8 mouse cellular contexts compared by ENCODE assay signal in genomic region chr3:108858231-108858770, GRCm38 (mm10). TPM values are rescaled to one million over a fixed set of nuclear protein-coding genes. Genes with fewer than 3 reads are reported as not detected.
A peak's percentile ranks its signal among the peaks of the same experiment; 100 is the strongest.
DNase-seq lines count a peak whose midpoint lies in the region; ATAC-seq and TF ChIP-seq lines count a peak whose summit lies in the region.

No protein-coding gene starts in this region.

- peak overlapping the region; percentile 24; the same call in 1 of the 2 replicates for H3K4me2 ChIP-seq in heart, postnatal 0 days (ENCODE audit: low read depth, low read length)
- peak overlapping the region; percentile 24; the same call in 1 of the 2 replicates for H3K4me2 ChIP-seq in midbrain, embryonic 14.5 days (ENCODE audit: low read length)

- H3K27ac ChIP-seq in testis, adult 2 months (ENCODE audit: control insufficient read depth, insufficient read depth, low read depth, low read length), result peak overlapping the region; percentile 49; the same call in 1 of the 2 replicates
- H3K27ac ChIP-seq in heart, postnatal 0 days (ENCODE audit: low read depth), result peak overlapping the region; percentile 27
- peak overlapping the region; percentile 65 for H3K27ac ChIP-seq in midbrain, embryonic 14.5 days (replicated peaks; ENCODE audit: low read depth, low read length)

- no peaks in the 10 kb centered on the region for H3K9me3 ChIP-seq in heart, postnatal 0 days (replicated peaks; ENCODE audit: control insufficient read depth, low read length)
- no peaks in the 10 kb centered on the region for H3K9me3 ChIP-seq in midbrain, embryonic 14.5 days (ENCODE audit: control insufficient read depth, low read length)

- ATAC-seq in heart, postnatal 0 days (ENCODE audit: insufficient read depth, low read depth), result peak; percentile 86
- ATAC-seq in midbrain, embryonic 14.5 days (ENCODE audit: low FRiP score, low TSS enrichment), result peak; percentile 85
- ATAC-seq in inflammation-experienced regulatory T-cells, adult 6 months, result no peak

- no peaks in the 10 kb centered on the region for H3K27me3 ChIP-seq in testis, adult 2 months (ENCODE audit: control insufficient read depth, insufficient read depth, low read length)
- no peaks in the 10 kb centered on the region for H3K27me3 ChIP-seq in heart, postnatal 0 days (ENCODE audit: control insufficient read depth, insufficient read depth, low read length)
- H3K27me3 ChIP-seq in midbrain, embryonic 14.5 days (ENCODE audit: control insufficient read depth, insufficient read depth, low read length), result no peaks in the 10 kb centered on the region

- no peak for TF ChIP-seq POLR2A in testis, adult 2 months (IDR thresholded peaks at IDR 0.05; ENCODE audit: control insufficient read depth, low read depth, low read length)

- TF ChIP-seq CTCF in testis, adult 2 months (IDR thresholded peaks at IDR 0.05; ENCODE audit: control insufficient read depth, insufficient read depth, insufficient replicate concordance, low read depth, low read length), result no peak
- TF ChIP-seq CTCF in heart, postnatal 0 days (IDR thresholded peaks at IDR 0.05; ENCODE audit: low read depth), result no peak; the same call in 1 of the 2 replicates

- no peaks in the 10 kb centered on the region for H3K36me3 ChIP-seq in testis, adult 2 months (ENCODE audit: control insufficient read depth, insufficient read depth, low read length)
- H3K36me3 ChIP-seq in heart, postnatal 0 days (replicated peaks; ENCODE audit: control insufficient read depth, insufficient read depth, low read length), result no peaks in the 10 kb centered on the region
- no peaks in the 10 kb centered on the region for H3K36me3 ChIP-seq in midbrain, embryonic 14.5 days (ENCODE audit: control insufficient read depth, insufficient read depth, low read length)

- H3K4me3 ChIP-seq in testis, adult 2 months (ENCODE audit: control insufficient read depth, low read depth, low read length), result no peak overlapping the region
- H3K4me3 ChIP-seq in heart, postnatal 0 days (ENCODE audit: low read depth, low read length), result no peak overlapping the region
- no peak overlapping the region for H3K4me3 ChIP-seq in midbrain, embryonic 14.5 days (replicated peaks; ENCODE audit: low read depth, low read length)

- DNase-seq in testis, postnatal 14 days (ENCODE audit: low spot score), result no peak
- DNase-seq in fat pad, adult 2 months (ENCODE audit: extremely low read depth, low read depth, low spot score), result peak; percentile 76
- peak; percentile 82 for DNase-seq in heart, postnatal 0 days (ENCODE audit: low spot score)
- DNase-seq in kidney, postnatal 25 days, result peak; percentile 40 to 49
- peak; percentile 84 for DNase-seq in midbrain, embryonic 14.5 days
- DNase-seq in ovary, adult 18-20 months (ENCODE audit: low spot score), result no peak

- TF ChIP-seq EP300 in heart, postnatal 0 days (IDR thresholded peaks at IDR 0.05; ENCODE audit: low read depth), result no peak

- 26% methylated on average over 7 of the region's 7 CpGs for WGBS in heart, postnatal 0 days
- 11% methylated on average over 7 of the region's 7 CpGs for WGBS in midbrain, embryonic 14.5 days

- 0 out of 2 replicates have a peak overlapping the region, but pooled peaks have one; percentile 14 for H3K9ac ChIP-seq in heart, postnatal 0 days (replicated peaks; ENCODE audit: low read depth, low read length)
- no peak overlapping the region for H3K9ac ChIP-seq in midbrain, embryonic 14.5 days (replicated peaks; ENCODE audit: low read length)

- peaks cover 11% of the 10 kb centered on the region for H3K4me1 ChIP-seq in testis, adult 2 months (ENCODE audit: control insufficient read depth, insufficient read depth, low read length)
- peaks cover 27% of the 10 kb centered on the region for H3K4me1 ChIP-seq in heart, postnatal 0 days (ENCODE audit: control insufficient read depth, insufficient read depth)
- peaks cover 13% of the 10 kb centered on the region; the same call in 1 of the 2 replicates for H3K4me1 ChIP-seq in midbrain, embryonic 14.5 days (ENCODE audit: control insufficient read depth, insufficient read depth, low read length)

RNA-seq across cellular contexts. Expression of gene Stxbp3, which starts 18.0 kb away (rescaled TPM):
- polyA plus RNA-seq in testis, adult 2 months (2012; rRNA removed), result 3.4 and 4.9 TPM in 2 replicates
- 12.8 and 28.1 TPM in 2 replicates for total RNA-seq in heart, postnatal 0 days (2014; rRNA removed; ENCODE audit: low replicate concordance)
- 26.8 and 27.9 TPM in 2 replicates for polyA plus RNA-seq in heart, postnatal 0 days (2015; fragmentation: Nextera tagmentation; extraction: Ambion mirVana)
- 12.4 and 16.0 TPM in 2 replicates for polyA plus RNA-seq in midbrain, embryonic 14.5 days (2014; fragmentation: Nextera tagmentation; extraction: Ambion mirVana)
- polyA plus RNA-seq in inflammation-experienced regulatory T-cells, adult 6 months (2017; shearing (Covaris generic)), result 10 to 100 TPM; 72.7 to 91.3 (median 78.2) TPM

RNA-seq across cellular contexts. Expression of gene Fndc7, which starts 31.5 kb away (rescaled TPM):
- 0.46 and 0.53 TPM in 2 replicates for polyA plus RNA-seq in testis, adult 2 months (2012; rRNA removed)
- total RNA-seq in heart, postnatal 0 days (2014; rRNA removed; ENCODE audit: low replicate concordance), result 1.5 TPM in 1 of 2 replicates, not detected in the other
- polyA plus RNA-seq in heart, postnatal 0 days (2015; fragmentation: Nextera tagmentation; extraction: Ambion mirVana), result 0.08 TPM in 1 of 2 replicates, not detected in the other
- polyA plus RNA-seq in midbrain, embryonic 14.5 days (2014; fragmentation: Nextera tagmentation; extraction: Ambion mirVana), result not detected in 2 replicates
- under 1 TPM in 1 of 3 experiments, not detected in 2; 0.21 TPM for polyA plus RNA-seq in inflammation-experienced regulatory T-cells, adult 6 months (2017; shearing (Covaris generic))

RNA-seq across cellular contexts. Expression of gene Prpf38b, which starts 53.2 kb away (rescaled TPM):
- 23.3 and 23.6 TPM in 2 replicates for polyA plus RNA-seq in testis, adult 2 months (2012; rRNA removed)
- 25.2 and 33.8 TPM in 2 replicates for total RNA-seq in heart, postnatal 0 days (2014; rRNA removed; ENCODE audit: low replicate concordance)
- 27.5 and 27.8 TPM in 2 replicates for polyA plus RNA-seq in heart, postnatal 0 days (2015; fragmentation: Nextera tagmentation; extraction: Ambion mirVana)
- 44.0 and 51.5 TPM in 2 replicates for polyA plus RNA-seq in midbrain, embryonic 14.5 days (2014; fragmentation: Nextera tagmentation; extraction: Ambion mirVana)
- polyA plus RNA-seq in inflammation-experienced regulatory T-cells, adult 6 months (2017; shearing (Covaris generic)), result 100 to 1,000 TPM in 2 of 3 experiments, 10 to 100 TPM in 1; 89.4 to 147 (median 131) TPM

Comparison
In these comparisons a context has a peak if more than half of its experiments do, and no peak if none do; other contexts are left out.
1. DNase-seq: peak in fat pad, adult 2 months (single experiment), heart, postnatal 0 days (single experiment), kidney, postnatal 25 days (2 of 2) and midbrain, embryonic 14.5 days (single experiment); none in testis, postnatal 14 days (single experiment) and ovary, adult 18-20 months (single experiment).
2. Peak in every context shown above with its lines, with median percentiles within 50 percentile points of each other: H3K27ac ChIP-seq.